Mouse (Mus musculus): Measurements from ENCODE around the gene Cdhr3.

DNA sequence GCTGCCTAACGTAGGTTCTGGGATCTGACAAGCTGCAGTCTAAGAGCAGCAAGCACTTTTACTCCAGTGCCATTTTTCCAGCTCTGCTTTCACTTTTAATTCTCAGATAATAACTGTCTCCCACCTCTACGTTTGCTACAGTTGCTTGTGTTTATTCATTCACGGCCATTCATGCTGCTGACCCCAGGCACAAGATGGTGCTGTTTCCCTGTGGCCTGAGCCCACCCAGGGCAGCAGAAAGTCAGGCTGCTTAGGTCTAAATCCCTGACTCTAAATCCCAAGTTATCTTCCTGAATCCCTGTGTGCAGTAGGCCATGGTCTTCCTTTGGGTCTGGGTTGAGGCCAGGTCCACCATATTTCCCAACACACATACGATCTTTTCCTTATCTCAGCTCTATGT is 26.3 kb downstream of the Cdhr3 start:
- TF ChIP-seq CTCF (IDR thresholded peaks at IDR 0.05; ENCODE audit: extremely low read depth, insufficient read depth, low read length) (no peak), POLR2A (IDR thresholded peaks at IDR 0.05; ENCODE audit: extremely low read depth, insufficient read depth, low read length) (no peak)
